Comparison of ENCODE assay signal across 8 mouse cellular contexts in the genomic region with DNA sequence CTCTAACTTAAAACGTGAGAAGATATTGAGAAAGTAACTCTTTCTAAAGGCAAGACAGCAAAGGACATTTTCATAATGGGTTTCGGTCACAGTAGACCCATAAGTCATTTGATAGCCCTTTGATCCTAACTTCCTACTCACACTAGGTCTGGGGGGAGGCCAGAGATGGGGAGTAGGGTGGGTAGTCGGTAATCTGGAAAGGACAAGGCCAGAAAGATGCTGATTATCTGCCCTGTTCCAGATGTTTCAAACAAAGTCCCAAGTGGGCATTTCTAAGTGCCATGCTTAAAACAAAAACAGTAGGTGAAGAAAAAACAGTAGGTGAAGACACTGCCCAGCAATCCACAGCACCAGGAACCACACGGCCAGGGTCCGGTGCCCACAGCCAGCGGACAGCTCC. TPM values are rescaled to one million over a fixed set of nuclear protein-coding genes. Genes with fewer than 3 reads are reported as not detected.
DNase-seq lines count a peak whose midpoint lies in the region; ATAC-seq and TF ChIP-seq lines count a peak whose summit lies in the region.

No protein-coding gene starts in this region.

- intact Hi-C loops in left cerebral cortex, postnatal 36 days (cut with DNase I), result loop anchor here (5.0 to 10.0 kb wide), 2 partner anchors 648 to 780 kb away; a partner anchor contains a TSS

- peak overlapping the region; percentile 77 for H3K4me2 ChIP-seq in heart, embryonic 13.5 days
- peak overlapping the region; percentile 77 for H3K4me2 ChIP-seq in hindbrain, embryonic 12.5 days (replicated peaks)

- H3K4me1 ChIP-seq in heart, embryonic 13.5 days, result peaks cover 33% of the 10 kb centered on the region
- peaks cover 19% of the 10 kb centered on the region for H3K4me1 ChIP-seq in G1E (ENCODE audit: insufficient read depth, low read depth, low read length)
- H3K4me1 ChIP-seq in hindbrain, embryonic 12.5 days, result peaks cover 8% of the 10 kb centered on the region
- peaks cover 23% of the 10 kb centered on the region for H3K4me1 ChIP-seq in midbrain, embryonic 10.5 days

- peak overlapping the region; percentile 98 for H3K27ac ChIP-seq in heart, embryonic 13.5 days (replicated peaks)
- peak overlapping the region; percentile 95 for H3K27ac ChIP-seq in hindbrain, embryonic 12.5 days
- peak overlapping the region; percentile 93 for H3K27ac ChIP-seq in midbrain, embryonic 10.5 days (replicated peaks)

- H3K27me3 ChIP-seq in heart, embryonic 13.5 days (replicated peaks), result no peaks in the 10 kb centered on the region
- no peaks in the 10 kb centered on the region for H3K27me3 ChIP-seq in G1E (ENCODE audit: insufficient read depth, low read length)
- H3K27me3 ChIP-seq in hindbrain, embryonic 12.5 days, result no peaks in the 10 kb centered on the region
- H3K27me3 ChIP-seq in midbrain, embryonic 10.5 days (ENCODE audit: low read depth, poor library complexity, severe bottlenecking), result 0 out of 2 replicates have a peak, but pooled peaks cover 3% of the 10 kb centered on the region

- H3K9me3 ChIP-seq in heart, embryonic 13.5 days, result no peaks in the 10 kb centered on the region
- H3K9me3 ChIP-seq in G1E (replicated peaks), result no peaks in the 10 kb centered on the region
- no peaks in the 10 kb centered on the region for H3K9me3 ChIP-seq in hindbrain, embryonic 12.5 days (replicated peaks)
- no peaks in the 10 kb centered on the region for H3K9me3 ChIP-seq in midbrain, embryonic 10.5 days (replicated peaks)

- no peaks in the 10 kb centered on the region for H3K36me3 ChIP-seq in heart, embryonic 13.5 days
- peaks cover 6% of the 10 kb centered on the region for H3K36me3 ChIP-seq in G1E (replicated peaks)
- no peaks in the 10 kb centered on the region for H3K36me3 ChIP-seq in hindbrain, embryonic 12.5 days
- no peaks in the 10 kb centered on the region for H3K36me3 ChIP-seq in midbrain, embryonic 10.5 days

- H3K4me3 ChIP-seq in heart, embryonic 13.5 days, result peak overlapping the region; percentile 82
- peak overlapping the region; percentile 89 for H3K4me3 ChIP-seq in G1E (ENCODE audit: low read depth, low read length)
- H3K4me3 ChIP-seq in hindbrain, embryonic 12.5 days, result peak overlapping the region; percentile 72
- peak overlapping the region; percentile 75 for H3K4me3 ChIP-seq in midbrain, embryonic 10.5 days

- WGBS in heart, embryonic 13.5 days, result 5% methylated on average over 6 of the region's 6 CpGs
- 4% methylated on average over 6 of the region's 6 CpGs for WGBS in hindbrain, embryonic 12.5 days
- WGBS in midbrain, embryonic 10.5 days, result 4% methylated on average over 6 of the region's 6 CpGs

- peak overlapping the region; percentile 88 for H3K9ac ChIP-seq in heart, embryonic 13.5 days
- H3K9ac ChIP-seq in hindbrain, embryonic 12.5 days, result peak overlapping the region; percentile 79

- no peak for DNase-seq in heart, postnatal 4 days
- DNase-seq in G1E (ENCODE audit: low spot score), result no peak
- DNase-seq in midbrain, embryonic 10.5 days (ENCODE audit: low spot score), result no peak
- DNase-seq in cerebellum, postnatal 10 days, result no peak
- DNase-seq in urinary bladder, postnatal 14 days (ENCODE audit: low spot score), result no peak
- DNase-seq in left cerebral cortex, postnatal 36 days (ENCODE audit: low spot score in 2 of 2), result no peak

- ATAC-seq in heart, embryonic 13.5 days (ENCODE audit: extremely low read depth, insufficient number of reproducible peaks, low FRiP score, low TSS enrichment), result no peak
- peak; percentile 12; the same call in 1 of the 2 replicates for ATAC-seq in G1E (ENCODE audit: extremely low read depth, insufficient number of reproducible peaks, low FRiP score, poor library complexity, severe bottlenecking)
- ATAC-seq in hindbrain, embryonic 12.5 days (ENCODE audit: low FRiP score), result peak; percentile 21

- TF ChIP-seq CTCF in G1E (IDR thresholded peaks at IDR 0.05; ENCODE audit: low read depth, low read length), result no peak

RNA-seq across cellular contexts. Expression of a gene that starts 1.2 kb away (rescaled TPM):
- 212 and 241 TPM in 2 replicates for polyA plus RNA-seq in heart, embryonic 13.5 days (2015; fragmentation: Nextera tagmentation; extraction: Ambion mirVana)
- 100 to 1,000 TPM; 208 to 229 TPM for total RNA-seq in heart, postnatal 4 days (2021)
- 10.2 and 16.4 TPM in 2 replicates for total RNA-seq in G1E (2014; fragmentation: Nextera tagmentation)
- 50.4 and 64.0 TPM in 2 replicates for total RNA-seq in G1E (2017)
- polyA plus RNA-seq in G1E (2012), result 36.4 and 38.9 TPM in 2 replicates
- polyA plus RNA-seq in hindbrain, embryonic 12.5 days (2016; fragmentation: Nextera tagmentation; extraction: Ambion mirVana), result 49.7 and 54.3 TPM in 2 replicates
- 42.7 and 50.0 TPM in 2 replicates for polyA plus RNA-seq in midbrain, embryonic 10.5 days (2016; fragmentation: Nextera tagmentation; extraction: Ambion mirVana)
- total RNA-seq in left cerebral cortex, postnatal 36 days (2021), result 10 to 100 TPM; 16.0 to 18.3 TPM

RNA-seq across cellular contexts. Expression of a gene that starts 19.2 kb away (rescaled TPM):
- polyA plus RNA-seq in heart, embryonic 13.5 days (2015; fragmentation: Nextera tagmentation; extraction: Ambion mirVana), result 49.4 and 54.1 TPM in 2 replicates
- 10 to 100 TPM; 42.9 to 45.6 TPM for total RNA-seq in heart, postnatal 4 days (2021)
- 50.1 and 51.2 TPM in 2 replicates for total RNA-seq in G1E (2014; fragmentation: Nextera tagmentation)
- 33.3 and 33.5 TPM in 2 replicates for total RNA-seq in G1E (2017)
- polyA plus RNA-seq in G1E (2012), result 21.4 and 24.6 TPM in 2 replicates
- 93.9 and 95.8 TPM in 2 replicates for polyA plus RNA-seq in hindbrain, embryonic 12.5 days (2016; fragmentation: Nextera tagmentation; extraction: Ambion mirVana)
- polyA plus RNA-seq in midbrain, embryonic 10.5 days (2016; fragmentation: Nextera tagmentation; extraction: Ambion mirVana), result 96.4 and 99.0 TPM in 2 replicates
- total RNA-seq in left cerebral cortex, postnatal 36 days (2021), result 10 to 100 TPM; 87.3 to 95.6 TPM
